Mouse (Mus musculus): Measurements from ENCODE around the gene Prss41. TPM values are rescaled to one million over a fixed set of nuclear protein-coding genes. Genes with fewer than 3 reads are reported as not detected.

Prss41 gene
- 0.32 and 0.64 TPM in 2 replicates for polyA plus RNA-seq (2012; rRNA removed; ENCODE audit: low replicate concordance)

GRCm38 (mm10) chr17:23843812-23844273 lies at the start of gene Prss41, which contains the start of gene Prss32:
Prss41 (minus strand) TSS chr17:23844172.
Prss32 (plus strand) TSS chr17:23843855.

GRCm38 (mm10) chr17:23880576-23880975 lies 36.6 kb upstream of the Prss41 start, which contains the start of the genes Dcpp1 and Dcpp2:
Dcpp1 (plus strand) TSS chr17:23880876.
Dcpp2 (plus strand) TSS chr17:23880880.

GRCm38 (mm10) chr17:23867756-23868155 lies 23.8 kb upstream of the Prss41 start, which contains the start of gene Prss21:
Prss21 (plus strand) TSS chr17:23868056.

GRCm38 (mm10) chr17:23836006-23836575 lies 7.9 kb downstream of the Prss41 start, which contains the start of gene Prss33:
Prss33 (minus strand) TSS chr17:23836056.

GRCm38 (mm10) chr17:23829064-23829619 lies 14.8 kb downstream of the Prss41 start, which contains the start of gene Elob:
Elob (minus strand) TSS chr17:23829136.

GRCm38 (mm10) chr17:23790269-23791078 lies 53.5 kb downstream of the Prss41 start, which contains the start of gene Srrm2:
Srrm2 (plus strand) TSS chr17:23790532.

Other genes with a start within 250 kb of the Prss41 start
- gene Zfp13, start 244.7 kb downstream of the Prss41 start, polyA plus RNA-seq (2012; rRNA removed; ENCODE audit: low replicate concordance): 7.4 and 18.3 TPM in 2 replicates
- gene Zscan10, start 243.3 kb downstream of the Prss41 start, polyA plus RNA-seq (2012; rRNA removed; ENCODE audit: low replicate concordance): 0.05 and 0.09 TPM in 2 replicates
- 0.37 and 1.3 TPM in 2 replicates for gene Mmp25, start 198.9 kb downstream of the Prss41 start, polyA plus RNA-seq (2012; rRNA removed; ENCODE audit: low replicate concordance)
- 0.09 and 0.81 TPM in 2 replicates for gene Bicdl2, start 183.7 kb downstream of the Prss41 start, polyA plus RNA-seq (2012; rRNA removed; ENCODE audit: low replicate concordance)
- 347 and 380 TPM in 2 replicates for gene Hcfc1r1, start 170.6 kb downstream of the Prss41 start, polyA plus RNA-seq (2012; rRNA removed; ENCODE audit: low replicate concordance)
- 23.8 and 34.1 TPM in 2 replicates for gene Thoc6, start 170.3 kb downstream of the Prss41 start, polyA plus RNA-seq (2012; rRNA removed; ENCODE audit: low replicate concordance)
- gene Tnfrsf12a, start 166.7 kb downstream of the Prss41 start, polyA plus RNA-seq (2012; rRNA removed; ENCODE audit: low replicate concordance): 16.6 and 25.7 TPM in 2 replicates
- 1.6 TPM in 1 of 2 replicates, not detected in the other for gene Cldn6, start 164.9 kb downstream of the Prss41 start, polyA plus RNA-seq (2012; rRNA removed; ENCODE audit: low replicate concordance)
- gene Cldn9, start 160.1 kb downstream of the Prss41 start, polyA plus RNA-seq (2012; rRNA removed; ENCODE audit: low replicate concordance): 1.7 TPM in 1 of 2 replicates, not detected in the other
- gene 1520401A03Rik, start 121.4 kb downstream of the Prss41 start, polyA plus RNA-seq (2012; rRNA removed; ENCODE audit: low replicate concordance): 0.05 and 0.06 TPM in 2 replicates
- 22.6 and 25.7 TPM in 2 replicates for gene Pkmyt1, start 117.8 kb downstream of the Prss41 start, polyA plus RNA-seq (2012; rRNA removed; ENCODE audit: low replicate concordance)
- 37.7 and 88.3 TPM in 2 replicates for gene Paqr4, start 103.3 kb downstream of the Prss41 start, polyA plus RNA-seq (2012; rRNA removed; ENCODE audit: low replicate concordance)
- gene Kremen2, start 98.3 kb downstream of the Prss41 start, polyA plus RNA-seq (2012; rRNA removed; ENCODE audit: low replicate concordance): 0.10 and 0.24 TPM in 2 replicates
- gene Flywch1, start 72.6 kb downstream of the Prss41 start, polyA plus RNA-seq (2012; rRNA removed; ENCODE audit: low replicate concordance): 51.7 and 65.7 TPM in 2 replicates
- 5.5 and 18.8 TPM in 2 replicates for gene Flywch2, start 58.1 kb downstream of the Prss41 start, polyA plus RNA-seq (2012; rRNA removed; ENCODE audit: low replicate concordance)
- gene Srrm2, start 53.6 kb downstream of the Prss41 start, polyA plus RNA-seq (2012; rRNA removed; ENCODE audit: low replicate concordance): 400 and 623 TPM in 2 replicates
- gene Elob, start 15.0 kb downstream of the Prss41 start, polyA plus RNA-seq (2012; rRNA removed; ENCODE audit: low replicate concordance): 589 and 702 TPM in 2 replicates
- gene Prss33, start 8.1 kb downstream of the Prss41 start, polyA plus RNA-seq (2012; rRNA removed; ENCODE audit: low replicate concordance): 0.09 and 0.33 TPM in 2 replicates
- not detected in 2 replicates for gene Prss32, start 317 bp downstream of the Prss41 start, polyA plus RNA-seq (2012; rRNA removed; ENCODE audit: low replicate concordance)
- gene Prss21, start 23.9 kb upstream of the Prss41 start, polyA plus RNA-seq (2012; rRNA removed; ENCODE audit: low replicate concordance): 0.09 TPM in 1 of 2 replicates, not detected in the other
- not detected in 2 replicates for gene Dcpp1, start 36.7 kb upstream of the Prss41 start, polyA plus RNA-seq (2012; rRNA removed; ENCODE audit: low replicate concordance)
- gene Dcpp2, start 36.7 kb upstream of the Prss41 start, polyA plus RNA-seq (2012; rRNA removed; ENCODE audit: low replicate concordance): not detected in 2 replicates
- gene Dcpp3, start 73.3 kb upstream of the Prss41 start, polyA plus RNA-seq (2012; rRNA removed; ENCODE audit: low replicate concordance): not detected in 2 replicates
- not detected in 2 replicates for gene Sbp, start 97.5 kb upstream of the Prss41 start, polyA plus RNA-seq (2012; rRNA removed; ENCODE audit: low replicate concordance)
- gene Sbpl, start 111.1 kb upstream of the Prss41 start, polyA plus RNA-seq (2012; rRNA removed; ENCODE audit: low replicate concordance): not detected in 2 replicates
- gene Prss30, start 136.4 kb upstream of the Prss41 start, polyA plus RNA-seq (2012; rRNA removed; ENCODE audit: low replicate concordance): 0.37 and 1.5 TPM in 2 replicates
- 1.0 TPM in 1 of 2 replicates, not detected in the other for gene Prss22, start 153.9 kb upstream of the Prss41 start, polyA plus RNA-seq (2012; rRNA removed; ENCODE audit: low replicate concordance)
- gene Prss27, start 194.0 kb upstream of the Prss41 start, polyA plus RNA-seq (2012; rRNA removed; ENCODE audit: low replicate concordance): 2.3 and 9.7 TPM in 2 replicates
- 17.6 and 36.4 TPM in 2 replicates for gene Kctd5, start 229.3 kb upstream of the Prss41 start, polyA plus RNA-seq (2012; rRNA removed; ENCODE audit: low replicate concordance)